Mouse (Mus musculus) activated CD4-positive, CD25-positive, alpha-beta regulatory T cell, adult 9 weeks (primary cell): ENCODE measurements around the gene Cnga4. TPM values are rescaled to one million over a fixed set of nuclear protein-coding genes. Genes with fewer than 3 reads are reported as not detected.

Experiments
- polyA plus RNA-seq: library from polyadenylated mRNA; unstranded; fragments of 100-300 nt; shearing (Covaris generic); gene quantifications from one replicate; pipeline ENCODE4 v1.2.1, GENCODE M21; 2017

Cnga4 gene
- polyA plus RNA-seq: not detected

DNA sequence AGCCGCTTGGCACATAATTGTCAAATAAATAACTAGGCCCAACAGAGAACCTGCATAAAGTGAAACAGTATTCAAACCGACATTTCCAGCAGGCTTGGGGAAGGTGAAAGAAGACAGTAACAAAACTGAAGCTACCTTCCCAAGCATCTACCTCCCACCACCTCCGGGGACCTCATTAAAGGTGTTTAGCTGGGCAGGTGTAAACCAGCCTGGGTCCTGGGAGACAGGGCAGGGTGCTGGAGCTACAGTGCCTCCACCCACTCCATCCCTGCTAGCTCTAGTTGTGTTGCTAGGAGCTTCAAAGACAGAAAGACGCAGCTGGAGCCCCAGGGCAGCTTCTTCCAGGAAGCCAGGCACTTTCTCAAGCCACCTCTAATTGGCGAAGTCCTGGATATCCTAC, at the start of gene Cnga4:
TSS of gene Cnga4 (plus strand) at position 301 of the 400 bp plus-strand sequence.

DNA sequence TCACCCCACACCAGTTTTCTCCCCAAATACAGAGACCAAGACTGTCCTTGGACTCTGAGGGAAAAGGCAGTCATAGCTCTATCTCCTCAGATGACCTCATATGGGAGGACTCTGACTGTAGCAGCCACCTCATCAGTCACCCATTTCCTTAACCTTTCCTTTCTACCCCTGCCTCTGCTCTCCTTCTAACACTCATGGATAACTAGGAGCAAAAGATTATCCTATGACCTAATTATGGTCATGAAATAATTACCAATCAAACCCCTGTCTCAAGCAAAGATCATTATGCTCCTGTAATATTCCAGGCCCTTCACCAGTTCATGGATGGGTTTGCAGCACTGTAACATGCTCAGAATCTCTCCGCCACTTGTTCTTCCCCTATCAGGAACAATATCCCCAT, 36.4 kb upstream of the Cnga4 start, which contains the start of gene Olfr692:
TSS of gene Olfr692 (plus strand) at position 301 of the 400 bp plus-strand sequence.

DNA sequence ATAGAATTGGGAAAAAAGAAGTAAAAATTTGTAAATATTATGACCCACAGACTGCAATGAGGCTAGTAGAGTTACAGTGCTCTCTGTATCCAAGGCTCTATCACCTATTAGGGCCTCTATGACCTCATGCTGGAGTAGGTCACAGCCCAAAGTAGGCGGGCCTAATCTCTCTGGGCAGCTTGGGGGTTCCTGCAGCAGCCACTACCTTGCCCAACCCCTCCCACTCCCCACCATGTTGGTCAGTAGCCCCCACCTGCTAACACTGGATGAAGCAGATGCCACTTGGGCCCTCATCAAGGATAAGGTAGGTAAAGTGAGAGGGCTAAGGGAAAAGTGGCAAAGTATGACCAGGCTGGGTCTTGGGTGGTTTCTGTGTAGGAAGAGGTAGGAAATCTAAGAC, 29.5 kb upstream of the Cnga4 start, which contains the start of gene Gm5901:
TSS of gene Gm5901 (plus strand) at position 173 of the 400 bp plus-strand sequence.

DNA sequence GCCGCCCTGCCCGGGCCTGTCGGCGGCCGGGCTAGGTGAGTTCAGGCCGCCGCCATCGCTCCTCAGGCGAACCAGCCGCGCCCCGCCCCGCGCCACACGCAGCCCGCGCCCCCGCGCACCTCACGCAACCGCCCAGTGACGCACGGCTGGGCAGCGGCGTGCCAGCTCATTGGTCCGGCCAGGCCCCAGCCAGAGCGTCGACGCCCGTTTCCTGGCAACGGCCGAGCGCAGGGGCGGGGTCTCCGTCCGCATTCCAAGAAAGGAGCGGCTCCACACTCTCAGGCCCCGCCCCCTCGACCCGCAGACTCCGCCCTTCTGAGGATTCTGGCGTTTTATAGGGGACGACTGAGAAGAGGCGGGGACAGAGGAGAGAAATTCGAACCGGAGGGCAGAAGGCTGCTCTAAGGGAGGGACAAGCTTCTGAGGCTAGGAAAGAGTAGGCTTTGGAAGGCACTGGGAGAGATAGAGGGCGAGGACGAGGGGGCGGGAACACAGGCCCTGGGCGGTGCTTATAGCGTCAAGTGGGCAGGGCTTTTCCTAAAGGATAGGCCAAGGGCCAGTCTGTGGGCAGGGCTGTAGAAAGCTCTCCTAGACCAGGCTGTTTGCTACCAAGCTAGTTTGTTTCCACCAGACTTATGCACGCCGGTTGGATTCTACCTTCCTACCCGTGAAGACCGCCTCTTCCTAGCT, 4.3 kb upstream of the Cnga4 start, which contains the start of gene Fam160a2:
TSS of gene Fam160a2 (minus strand) at position 120 of the 690 bp plus-strand sequence.

DNA sequence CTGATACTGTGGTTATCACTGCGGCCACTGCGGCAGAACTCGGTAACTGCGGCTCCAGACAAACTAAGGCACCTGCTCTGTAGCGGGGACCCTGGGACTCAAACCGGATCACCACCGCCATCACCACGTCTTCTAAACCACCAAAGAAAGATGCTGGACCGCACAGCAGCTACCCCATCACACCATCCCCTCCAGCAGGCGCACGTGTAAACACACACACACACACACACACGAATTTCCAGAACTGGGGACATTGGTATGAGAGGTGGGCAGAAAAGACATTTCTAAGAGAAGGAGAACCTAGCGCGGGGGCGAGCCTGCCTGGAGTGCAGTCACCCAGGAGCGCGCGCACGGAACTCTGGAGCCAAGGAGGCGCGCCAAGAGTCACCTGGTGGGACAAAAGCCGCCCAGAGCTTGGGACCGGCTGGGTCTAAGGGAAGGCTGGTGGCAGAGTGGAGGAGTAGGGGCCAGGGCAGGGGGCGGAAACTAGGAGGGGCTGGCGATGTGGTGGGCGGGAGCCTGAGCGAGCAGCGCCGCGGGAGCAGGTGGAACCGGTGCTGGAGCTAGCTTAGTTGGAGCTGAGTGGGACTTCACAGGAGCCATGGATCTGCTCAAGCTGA, 21.2 kb downstream of the Cnga4 start, which contains the start of gene Cckbr:
TSS of gene Cckbr (plus strand) at position 308 of the 620 bp plus-strand sequence.

Other genes starting within 250 kb of the Cnga4 start
- gene Olfr684, start 240.9 kb upstream of the Cnga4 start, polyA plus RNA-seq: not detected
- gene Olfr685, start 218.6 kb upstream of the Cnga4 start, polyA plus RNA-seq: not detected
- gene Olfr686, start 197.1 kb upstream of the Cnga4 start, polyA plus RNA-seq: not detected
- not detected for gene Olfr688, start 116.5 kb upstream of the Cnga4 start, polyA plus RNA-seq
- gene Olfr689, start 93.4 kb upstream of the Cnga4 start, polyA plus RNA-seq: not detected
- gene Olfr690, start 70.5 kb upstream of the Cnga4 start, polyA plus RNA-seq: not detected
- gene Olfr691, start 62.3 kb upstream of the Cnga4 start, polyA plus RNA-seq: not detected
- not detected for gene Olfr692, start 36.3 kb upstream of the Cnga4 start, polyA plus RNA-seq
- gene Gm5901, start 29.5 kb upstream of the Cnga4 start, polyA plus RNA-seq: not detected
- 32.5 TPM for gene Fam160a2, start 4.5 kb upstream of the Cnga4 start, polyA plus RNA-seq
- gene Cckbr, start 21.2 kb downstream of the Cnga4 start, polyA plus RNA-seq: not detected
- not detected for gene Cavin3, start 77.7 kb downstream of the Cnga4 start, polyA plus RNA-seq
- 48.2 TPM for gene Smpd1, start 149.8 kb downstream of the Cnga4 start, polyA plus RNA-seq
- gene Apbb1, start 177.1 kb downstream of the Cnga4 start, polyA plus RNA-seq: 7.1 TPM
- not detected for gene Hpx, start 195.6 kb downstream of the Cnga4 start, polyA plus RNA-seq
- 2.4 TPM for gene Trim3, start 229.0 kb downstream of the Cnga4 start, polyA plus RNA-seq
- 218 TPM for gene Timm10b, start 235.5 kb downstream of the Cnga4 start, polyA plus RNA-seq
- 25.1 TPM for gene Arfip2, start 235.8 kb downstream of the Cnga4 start, polyA plus RNA-seq
- gene Gm45799, start 236.0 kb downstream of the Cnga4 start, polyA plus RNA-seq: 11.4 TPM
- 2.2 TPM for gene Dnhd1, start 246.3 kb downstream of the Cnga4 start, polyA plus RNA-seq